Mouse (Mus musculus) brain, embryonic 14.5 days (tissue): ENCODE data around the gene Chaf1a.

Experiments
- CTCF ChIP-seq: fragments of 200-500 bp; IDR thresholded peaks from 2 replicates; pipeline ENCODE4 v1.5.1; 2012; ENCODE audit warnings: inconsistent platforms, mild to moderate bottlenecking, moderate library complexity, borderline replicate concordance; ENCODE audit not compliant: insufficient read depth, insufficient read length; ENCODE audit errors: extremely low read depth
- POLR2A ChIP-seq: fragments of 200-500 bp; IDR thresholded peaks from 2 replicates; pipeline ENCODE4 v1.6.1; 2012; ENCODE audit warnings: mild to moderate bottlenecking, inconsistent platforms, borderline replicate concordance; ENCODE audit not compliant: poor library complexity, insufficient read depth, insufficient read length, severe bottlenecking; ENCODE audit errors: extremely low read depth

DNA sequence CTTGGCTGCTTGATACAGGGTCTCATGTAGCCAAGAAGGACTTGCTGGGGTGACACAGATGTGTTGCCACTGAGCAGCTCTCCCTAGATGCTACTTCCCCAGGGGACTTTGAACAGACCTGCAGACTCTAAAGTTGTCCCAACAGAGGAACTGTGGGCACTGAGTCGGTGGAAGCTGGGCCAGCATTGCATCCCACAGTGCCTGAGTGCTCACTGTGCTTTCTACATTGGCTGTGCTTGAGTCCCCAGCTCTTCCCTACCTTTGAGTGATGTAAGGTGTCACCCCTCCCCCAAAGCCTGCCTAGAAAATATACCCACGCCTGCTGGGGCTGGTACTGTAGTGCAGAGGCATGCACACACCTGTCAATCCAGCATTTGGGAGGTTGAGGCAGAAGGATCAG lies 67.5 kb downstream of the Chaf1a start:
- TF ChIP-seq POLR2A (no peak), CTCF (no peak)
